Mouse (Mus musculus): ENCODE measurements around the gene Tmem208. TPM values are rescaled to one million over a fixed set of nuclear protein-coding genes. Genes with fewer than 3 reads are reported as not detected.
A peak's percentile ranks its signal among the peaks of the same experiment; 100 is the strongest.

The Tmem208 gene
- polyA plus RNA-seq, 1 experiment from 2014 or later, result 105 TPM

GRCm38 (mm10) chr8:105285514-105285913 is 40.6 kb upstream of the Tmem208 start:
- no peak overlapping the region for H3K4me3 ChIP-seq (ENCODE audit: low read depth, low read length)
- no peak for ATAC-seq (ENCODE audit: low FRiP score, low TSS enrichment)
- H3K4me2 ChIP-seq (replicated peaks; ENCODE audit: low read depth), result no peak overlapping the region
- no peak overlapping the region for H3K27ac ChIP-seq (replicated peaks)
- 43% methylated on average over 12 of the region's 12 CpGs for WGBS
- H3K9me3 ChIP-seq (ENCODE audit: control insufficient read depth, low read length), result no peaks in the 10 kb centered on the region
- H3K36me3 ChIP-seq (ENCODE audit: control insufficient read depth, insufficient read depth, low read length), result no peaks in the 10 kb centered on the region
- no peaks in the 10 kb centered on the region for H3K27me3 ChIP-seq (ENCODE audit: control insufficient read depth, insufficient read depth, low read length)
- no peak overlapping the region for H3K9ac ChIP-seq (ENCODE audit: low read length)
- peaks cover 8% of the 10 kb centered on the region for H3K4me1 ChIP-seq (replicated peaks; ENCODE audit: control insufficient read depth, insufficient read depth)
- no peak for DNase-seq (ENCODE audit: low spot score)
- TF ChIP-seq EP300 (optimal IDR thresholded peaks at IDR 0.05) (no peak), CTCF (IDR thresholded peaks at IDR 0.05; ENCODE audit: low read depth) (no peak)

- peaks cover 8% of the 10 kb centered on the region for H3K4me1 ChIP-seq (replicated peaks; ENCODE audit: control insufficient read depth, insufficient read depth)
- no peak for DNase-seq (ENCODE audit: low spot score)
- H3K9me3 ChIP-seq (ENCODE audit: control insufficient read depth, low read length), result no peaks in the 10 kb centered on the region
- TF ChIP-seq EP300 (optimal IDR thresholded peaks at IDR 0.05) (no peak), CTCF (IDR thresholded peaks at IDR 0.05; ENCODE audit: low read depth) (no peak)
- no peak overlapping the region for H3K27ac ChIP-seq (replicated peaks)
- no peak overlapping the region for H3K4me3 ChIP-seq (ENCODE audit: low read depth, low read length)
- H3K27me3 ChIP-seq (ENCODE audit: control insufficient read depth, insufficient read depth, low read length), result no peaks in the 10 kb centered on the region
- WGBS, result 90% methylated on average over 4 of the region's 4 CpGs
- H3K9ac ChIP-seq (ENCODE audit: low read length), result no peak overlapping the region
- ATAC-seq (ENCODE audit: low FRiP score, low TSS enrichment), result no peak
- no peaks in the 10 kb centered on the region for H3K36me3 ChIP-seq (ENCODE audit: control insufficient read depth, insufficient read depth, low read length)
- H3K4me2 ChIP-seq (replicated peaks; ENCODE audit: low read depth), result no peak overlapping the region
Measured at GRCm38 (mm10) chr8:105286907-105287306, 39.2 kb upstream of the Tmem208 start.

- H3K27ac ChIP-seq (replicated peaks), result no peak overlapping the region
- no peak overlapping the region for H3K4me3 ChIP-seq (ENCODE audit: low read depth, low read length)
- ATAC-seq (ENCODE audit: low FRiP score, low TSS enrichment) (no peak), DNase-seq (ENCODE audit: low spot score) (no peak)
- no peaks in the 10 kb centered on the region for H3K9me3 ChIP-seq (ENCODE audit: control insufficient read depth, low read length)
- no peak overlapping the region for H3K4me2 ChIP-seq (replicated peaks; ENCODE audit: low read depth)
- H3K4me1 ChIP-seq (replicated peaks; ENCODE audit: control insufficient read depth, insufficient read depth), result peaks cover 8% of the 10 kb centered on the region
- TF ChIP-seq EP300 (optimal IDR thresholded peaks at IDR 0.05) (no peak), CTCF (IDR thresholded peaks at IDR 0.05; ENCODE audit: low read depth) (no peak)
- 80% methylated on average over 5 of the region's 5 CpGs for WGBS
- H3K36me3 ChIP-seq (ENCODE audit: control insufficient read depth, insufficient read depth, low read length), result no peaks in the 10 kb centered on the region
- H3K9ac ChIP-seq (ENCODE audit: low read length), result no peak overlapping the region
- no peaks in the 10 kb centered on the region for H3K27me3 ChIP-seq (ENCODE audit: control insufficient read depth, insufficient read depth, low read length)
Measured at GRCm38 (mm10) chr8:105288231-105288630, 37.9 kb upstream of the Tmem208 start.

GRCm38 (mm10) chr8:105288958-105289732 is 37.0 kb upstream of the Tmem208 start:
- Histone ChIP-seq H3K4me2 (replicated peaks; ENCODE audit: low read depth) (peak overlapping the region; percentile 84), H3K27me3 (ENCODE audit: control insufficient read depth, insufficient read depth, low read length) (no peaks in the 10 kb centered on the region), H3K27ac (replicated peaks) (peak overlapping the region; percentile 84), H3K4me1 (replicated peaks; ENCODE audit: control insufficient read depth, insufficient read depth) (peaks cover 8% of the 10 kb centered on the region), H3K4me3 (ENCODE audit: low read depth, low read length) (peak overlapping the region; percentile 48), H3K9ac (ENCODE audit: low read length) (peak overlapping the region; percentile 47), H3K9me3 (ENCODE audit: control insufficient read depth, low read length) (no peaks in the 10 kb centered on the region), H3K36me3 (ENCODE audit: control insufficient read depth, insufficient read depth, low read length) (no peaks in the 10 kb centered on the region)
- TF ChIP-seq EP300 (optimal IDR thresholded peaks at IDR 0.05), result no peak
- TF ChIP-seq CTCF (IDR thresholded peaks at IDR 0.05; ENCODE audit: low read depth), result peak; percentile 57
- ATAC-seq (ENCODE audit: low FRiP score, low TSS enrichment) (peak; percentile 94), DNase-seq (ENCODE audit: low spot score) (peak; percentile 94)
- WGBS, result under 1% methylated on average over 53 of the region's 53 CpGs

- H3K4me3 ChIP-seq (ENCODE audit: low read depth, low read length), result peak within 1 kb of the TSS; percentile 48
- WGBS, result 2% methylated on average over 36 of the region's 43 CpGs
- peak within 1 kb of the TSS; percentile 47 for H3K9ac ChIP-seq (ENCODE audit: low read length)
- no peaks in the 10 kb centered on the region for H3K27me3 ChIP-seq (ENCODE audit: control insufficient read depth, insufficient read depth, low read length)
- DNase-seq (ENCODE audit: low spot score), result peak; percentile 62
- peak; percentile 75 for TF ChIP-seq CTCF (IDR thresholded peaks at IDR 0.05; ENCODE audit: low read depth)
- TF ChIP-seq EP300 (optimal IDR thresholded peaks at IDR 0.05), result no peak
- no peaks in the 10 kb centered on the region for H3K9me3 ChIP-seq (ENCODE audit: control insufficient read depth, low read length)
- H3K36me3 ChIP-seq (ENCODE audit: control insufficient read depth, insufficient read depth, low read length), result no peaks in the 10 kb centered on the region
- peaks cover 8% of the 10 kb centered on the region for H3K4me1 ChIP-seq (replicated peaks; ENCODE audit: control insufficient read depth, insufficient read depth)
- ATAC-seq (ENCODE audit: low FRiP score, low TSS enrichment), result peak; percentile 15; the same call in 1 of the 2 replicates
- peak within 1 kb of the TSS; percentile 84 for H3K4me2 ChIP-seq (replicated peaks; ENCODE audit: low read depth)
- H3K27ac ChIP-seq (replicated peaks), result peak within 1 kb of the TSS; percentile 84
Measured at GRCm38 (mm10) chr8:105289805-105290460, 36.2 kb upstream of the Tmem208 start, which contains the start of gene 4931428F04Rik. 4931428F04Rik (minus strand) TSS chr8:105289864.

All from stomach, postnatal 0 days (tissue).